Mouse (Mus musculus) left cerebral cortex, adult 11 months (tissue): Measurements from ENCODE around the gene Zbtb24.
"Not testable (repeated sequence)": the region's sequence is repeated elsewhere in the genome, so short reads cannot be mapped to it uniquely, and the experiment has no call there.

Experiments used
- DNase-seq: peaks from one replicate; pipeline ENCODE4 v3.0.0; 2022; ENCODE audit warnings: low spot score

Gene Zbtb24

GRCm38 (mm10) chr10:41450137-41450670 is at the start of gene Zbtb24:
Gene Zbtb24, plus strand, starts transcription at chr10:41450383.
- DNase-seq: peak; percentile 92

- no peak for DNase-seq
These were observed 49.1 kb upstream of the Zbtb24 start for GRCm38 (mm10) chr10:41401097-41401496.

GRCm38 (mm10) chr10:41403364-41403763 is 46.8 kb upstream of the Zbtb24 start:
- DNase-seq: no peak

GRCm38 (mm10) chr10:41403893-41404612 is 46.1 kb upstream of the Zbtb24 start:
- DNase-seq: no peak

- DNase-seq: not testable (repeated sequence)
These were observed 40.0 kb upstream of the Zbtb24 start for GRCm38 (mm10) chr10:41410176-41410575.

- not testable (repeated sequence) for DNase-seq
These were observed 39.4 kb upstream of the Zbtb24 start for GRCm38 (mm10) chr10:41410821-41411220.

- not testable (repeated sequence) for DNase-seq
These were observed 36.7 kb upstream of the Zbtb24 start for GRCm38 (mm10) chr10:41413471-41413870.

- not testable (repeated sequence) for DNase-seq
These were observed 34.8 kb upstream of the Zbtb24 start for GRCm38 (mm10) chr10:41415368-41415767.

- no peak for DNase-seq
These were observed 29.5 kb upstream of the Zbtb24 start for GRCm38 (mm10) chr10:41420496-41421200.

GRCm38 (mm10) chr10:41423681-41424080 is 26.5 kb upstream of the Zbtb24 start:
- no peak for DNase-seq

- DNase-seq: no peak
These were observed 23.8 kb upstream of the Zbtb24 start for GRCm38 (mm10) chr10:41426368-41426767.

GRCm38 (mm10) chr10:41434624-41435023 is 15.6 kb upstream of the Zbtb24 start:
- DNase-seq: peak; percentile 19

- DNase-seq: no peak
These were observed 15.0 kb upstream of the Zbtb24 start for GRCm38 (mm10) chr10:41435141-41435540.

GRCm38 (mm10) chr10:41448216-41448615 is 2.0 kb upstream of the Zbtb24 start:
- no peak for DNase-seq

- DNase-seq: no peak
These were observed 499 bp upstream of the Zbtb24 start for GRCm38 (mm10) chr10:41449684-41450083.

- no peak for DNase-seq
These were observed 768 bp downstream of the Zbtb24 start for GRCm38 (mm10) chr10:41450780-41451522.

GRCm38 (mm10) chr10:41451656-41452055 is 1.5 kb downstream of the Zbtb24 start:
- DNase-seq: no peak

- DNase-seq: no peak
These were observed 2.6 kb downstream of the Zbtb24 start for GRCm38 (mm10) chr10:41452791-41453190.

GRCm38 (mm10) chr10:41459990-41460389 is 9.8 kb downstream of the Zbtb24 start:
- DNase-seq: no peak

GRCm38 (mm10) chr10:41460501-41460900 is 10.3 kb downstream of the Zbtb24 start:
- DNase-seq: no peak

GRCm38 (mm10) chr10:41461057-41461722 is 11.0 kb downstream of the Zbtb24 start:
- DNase-seq: no peak

- no peak for DNase-seq
These were observed 14.3 kb downstream of the Zbtb24 start for GRCm38 (mm10) chr10:41464401-41464955.
